Mouse (Mus musculus): Measurements from ENCODE around the gene AI837181.

GRCm38 (mm10) chr19:5444954-5445353, 20.0 kb downstream of the AI837181 start:
- no peak for TF ChIP-seq CTCF (IDR thresholded peaks at IDR 0.05)
- no peak for TF ChIP-seq EP300 (IDR thresholded peaks at IDR 0.05)

All from lung, postnatal 0 days (tissue).